Mouse (Mus musculus) T-helper 1 cell (primary cell): Measurements from ENCODE around the gene Banp.

Experiments used
- in situ Hi-C: fragments of 300-600 bp; cut with MboI, MseI; formaldehyde crosslinking; loops from one replicate; pipeline ENCODE4 v1.15.1; 2025; ENCODE audit warnings: high pct_unique_total_duplicates

Banp gene

GRCm38 (mm10) chr8:121924681-121925080 lies 24.9 kb upstream of the Banp start:
- in situ Hi-C loops, result loop anchor here (10.0 kb wide), 1 partner anchor 170 kb away; no protein-coding TSS in a partner anchor

DNA sequence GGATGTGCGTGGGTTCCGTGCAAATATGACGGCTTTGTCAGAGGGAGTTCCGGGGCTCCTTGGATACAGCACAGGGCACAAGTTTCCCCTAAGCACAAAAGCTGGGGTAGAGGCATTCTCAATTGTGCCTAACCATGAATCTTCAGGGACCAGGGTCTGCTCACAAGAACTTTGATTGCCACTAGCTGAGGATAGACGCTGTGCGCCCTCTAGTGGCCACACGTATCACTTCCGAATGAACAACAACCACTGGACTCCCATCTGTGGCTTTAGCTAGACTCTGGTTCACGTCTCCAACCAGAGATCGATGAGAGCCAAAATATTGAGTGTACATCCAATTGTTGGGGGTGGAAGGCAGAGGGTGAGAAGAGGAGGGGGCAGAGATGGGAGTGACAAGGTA lies 23.9 kb upstream of the Banp start:
- in situ Hi-C loops, result loop anchor here (10.0 kb wide), 1 partner anchor 171 kb away; no protein-coding TSS in a partner anchor

- in situ Hi-C loops, result loop anchor here (10.0 kb wide), 1 partner anchor 171 kb away; no protein-coding TSS in a partner anchor
Measured at GRCm38 (mm10) chr8:121926266-121926665, 23.3 kb upstream of the Banp start.

DNA sequence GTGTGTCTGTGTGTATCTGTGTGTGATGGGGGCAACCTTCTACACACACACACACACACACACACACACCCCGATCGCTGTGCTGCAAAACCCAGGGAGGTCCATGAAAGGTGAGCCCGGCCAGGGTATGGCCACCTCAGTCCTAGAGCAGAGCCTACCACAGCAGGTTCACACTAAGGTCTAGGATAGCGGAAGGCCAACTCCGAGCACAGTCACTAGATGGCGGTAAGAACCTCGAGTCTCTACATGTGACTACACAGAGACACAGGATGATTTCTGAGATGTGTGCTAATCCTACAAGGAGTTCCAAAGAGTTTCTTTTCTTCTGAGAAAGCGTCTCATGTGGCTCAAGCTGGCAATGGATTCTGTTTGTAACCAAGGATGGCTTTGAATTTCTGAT lies 22.2 kb upstream of the Banp start:
- in situ Hi-C loops, result loop anchor here (10.0 kb wide), 1 partner anchor 173 kb away; no protein-coding TSS in a partner anchor

DNA sequence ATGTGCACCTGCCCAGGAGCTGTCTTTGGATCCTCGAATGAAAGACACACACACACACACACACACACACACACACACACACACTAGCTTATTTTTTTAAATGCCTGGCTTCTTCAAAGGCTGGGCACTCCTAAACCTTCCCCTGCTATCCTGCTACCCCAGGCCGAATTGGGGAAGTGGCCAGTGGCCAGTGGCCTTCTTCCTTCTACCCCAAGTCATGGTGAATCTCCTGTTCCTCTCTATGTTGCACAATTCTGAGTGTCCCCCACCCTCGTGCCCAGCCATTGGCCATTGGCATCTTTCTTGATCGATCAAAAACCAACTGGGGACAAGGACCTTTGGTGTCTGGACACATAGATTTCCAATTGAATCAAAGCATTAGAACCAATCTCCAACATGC lies 19.5 kb upstream of the Banp start:
- in situ Hi-C loops, result no loop called here

DNA sequence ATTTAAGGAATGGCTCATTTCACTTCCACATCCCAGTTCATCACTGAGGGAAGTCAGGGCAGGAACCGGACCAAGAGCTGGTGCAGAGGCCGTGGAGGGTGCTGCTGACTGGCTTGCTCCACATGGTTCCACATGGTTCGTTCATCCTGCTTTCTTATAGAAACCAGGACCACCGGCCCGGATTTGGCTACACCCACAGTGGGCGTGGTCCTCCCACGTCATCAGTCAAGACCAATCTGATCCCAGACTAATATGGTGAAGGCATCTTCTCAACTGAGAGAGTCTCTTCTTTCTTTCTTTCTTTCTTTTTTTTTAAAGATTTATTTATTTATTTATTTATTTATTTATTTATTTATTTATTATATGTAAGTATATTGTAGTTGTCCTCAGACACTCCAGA lies 18.0 kb upstream of the Banp start:
- in situ Hi-C loops, result no loop called here

- in situ Hi-C loops, result no loop called here
Measured at GRCm38 (mm10) chr8:121932026-121932667, 17.4 kb upstream of the Banp start.

DNA sequence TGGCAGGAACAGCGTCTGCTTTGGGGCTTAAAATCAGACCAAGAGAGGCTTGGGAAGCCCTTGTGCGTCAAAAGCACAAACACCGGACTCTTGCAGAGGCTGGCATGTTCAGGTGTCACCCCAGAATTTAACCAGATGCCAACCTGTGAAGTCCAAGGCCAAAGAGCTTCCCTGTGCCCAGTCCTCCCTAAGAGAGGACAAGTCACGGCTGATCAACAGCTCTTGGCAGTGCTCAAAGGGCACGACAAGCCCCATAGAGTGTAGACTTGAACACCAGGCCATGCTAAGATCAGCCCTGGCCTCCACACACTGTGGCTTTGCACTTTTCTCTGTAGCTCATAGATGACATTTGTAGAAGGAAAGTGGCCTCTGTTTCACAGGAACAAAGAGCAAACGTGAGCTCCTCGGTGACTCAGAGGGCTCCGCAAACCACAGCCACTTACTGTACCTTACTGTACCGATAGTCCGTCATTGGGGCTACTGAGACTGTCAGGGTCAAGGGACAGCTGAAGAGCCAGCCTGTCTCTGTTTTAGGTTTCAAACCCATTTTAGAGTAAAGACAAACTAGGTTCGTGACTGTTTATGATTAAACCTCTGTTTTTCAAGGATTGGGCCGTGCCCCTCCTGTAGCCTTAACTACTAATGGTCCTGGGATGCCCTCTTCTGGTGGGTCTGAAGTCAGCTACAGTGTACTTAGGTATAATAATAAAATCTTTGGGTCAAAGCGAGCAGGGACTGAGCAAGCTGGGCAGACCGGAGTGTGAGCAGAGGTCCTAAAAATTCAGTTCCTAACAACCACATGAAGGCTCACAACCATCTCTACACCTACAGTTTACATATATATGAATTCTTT lies 16.7 kb upstream of the Banp start:
- in situ Hi-C loops, result no loop called here

- in situ Hi-C loops, result no loop called here
Measured at GRCm38 (mm10) chr8:121934506-121934905, 15.0 kb upstream of the Banp start.

- in situ Hi-C loops, result no loop called here
Measured at GRCm38 (mm10) chr8:121934923-121935322, 14.6 kb upstream of the Banp start.

DNA sequence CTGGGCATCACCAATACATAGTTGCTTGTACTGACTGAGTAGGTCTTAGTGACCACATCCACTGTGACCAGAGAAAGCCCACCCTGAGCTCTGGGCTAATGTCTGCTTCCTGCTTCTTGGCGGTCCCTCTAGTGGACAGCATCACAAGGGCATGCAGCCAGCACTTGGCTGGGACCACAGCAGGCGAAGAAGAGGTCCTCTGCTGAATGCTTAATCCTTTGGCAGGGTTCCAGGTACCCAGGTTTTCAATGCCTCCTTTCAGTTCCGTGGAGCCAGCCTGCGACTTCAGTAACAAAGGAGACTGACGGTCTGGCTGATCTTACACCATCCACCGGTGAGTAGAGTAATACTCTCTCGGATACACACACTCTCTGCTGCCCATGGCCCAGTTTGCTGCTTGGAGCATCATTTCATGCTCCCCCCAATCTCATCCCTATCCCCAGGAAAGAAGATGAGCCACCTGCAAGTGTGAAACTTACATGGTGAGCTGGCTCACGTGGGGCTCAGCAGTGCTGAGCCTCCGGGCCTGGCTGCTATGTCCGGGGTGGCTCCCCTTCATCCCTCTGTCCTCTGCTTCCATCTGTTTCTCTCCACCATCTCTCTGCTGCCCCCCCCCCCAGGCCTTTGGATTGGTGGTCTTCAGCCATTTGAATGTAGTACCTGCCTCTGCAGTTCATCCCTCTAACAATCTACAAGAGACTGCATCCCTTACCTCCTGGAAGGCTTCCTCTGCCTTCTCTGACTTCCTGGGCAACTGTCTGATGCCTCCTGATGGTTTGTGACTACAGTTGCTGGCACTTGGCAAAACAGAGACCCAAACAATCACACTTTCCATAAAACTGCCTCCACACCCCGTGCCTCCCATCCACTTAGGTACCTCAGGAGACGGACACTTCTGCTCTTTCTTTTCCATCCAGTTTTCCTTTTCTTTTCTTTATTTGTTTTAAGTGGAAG lies 13.9 kb upstream of the Banp start:
- in situ Hi-C loops, result no loop called here

DNA sequence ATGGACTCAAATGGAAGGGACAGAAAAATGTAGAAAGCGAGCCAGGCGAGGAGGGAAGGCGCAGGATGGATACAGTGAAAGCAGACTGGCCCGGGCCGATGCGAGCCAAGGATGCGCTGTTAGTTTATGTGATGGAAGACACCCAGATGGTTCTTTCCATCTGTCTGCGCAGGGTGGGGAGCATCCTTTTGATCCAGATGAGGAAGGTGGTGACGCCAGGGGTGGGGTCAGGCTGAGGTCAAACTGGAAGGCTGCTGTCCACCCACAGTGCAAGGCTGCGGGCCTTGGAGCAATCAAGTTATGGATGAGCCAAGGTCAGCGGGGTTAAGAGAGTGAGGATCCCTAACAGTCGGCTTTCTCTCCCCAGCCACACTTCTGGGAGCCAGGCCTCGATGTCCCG lies 13.2 kb upstream of the Banp start:
- in situ Hi-C loops, result no loop called here

- in situ Hi-C loops, result no loop called here
Measured at GRCm38 (mm10) chr8:121938732-121939131, 10.8 kb upstream of the Banp start.

DNA sequence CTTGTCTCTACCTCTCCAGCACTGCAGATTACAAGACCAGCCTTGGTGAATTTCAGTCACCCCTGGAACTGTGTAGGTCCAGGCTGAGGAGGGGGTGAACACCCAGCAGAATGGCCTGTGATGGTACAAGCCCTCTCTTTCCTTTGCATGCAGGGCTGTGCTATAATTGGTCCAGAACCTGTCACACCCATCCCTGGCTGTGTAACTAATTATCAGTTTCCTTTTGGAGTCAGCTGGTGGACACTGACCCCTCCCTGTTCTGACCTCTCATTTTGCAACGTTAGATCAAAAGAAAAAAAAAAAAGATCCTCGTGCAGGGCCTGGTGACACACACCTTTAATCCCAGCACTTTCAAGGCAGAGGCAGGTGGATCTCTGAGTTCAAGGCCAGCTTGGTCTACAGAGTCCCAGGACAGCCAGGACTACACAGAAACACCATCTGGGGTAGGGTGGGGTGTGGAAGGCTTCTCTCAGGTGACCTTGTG lies 6.5 kb upstream of the Banp start:
- in situ Hi-C loops, result no loop called here

DNA sequence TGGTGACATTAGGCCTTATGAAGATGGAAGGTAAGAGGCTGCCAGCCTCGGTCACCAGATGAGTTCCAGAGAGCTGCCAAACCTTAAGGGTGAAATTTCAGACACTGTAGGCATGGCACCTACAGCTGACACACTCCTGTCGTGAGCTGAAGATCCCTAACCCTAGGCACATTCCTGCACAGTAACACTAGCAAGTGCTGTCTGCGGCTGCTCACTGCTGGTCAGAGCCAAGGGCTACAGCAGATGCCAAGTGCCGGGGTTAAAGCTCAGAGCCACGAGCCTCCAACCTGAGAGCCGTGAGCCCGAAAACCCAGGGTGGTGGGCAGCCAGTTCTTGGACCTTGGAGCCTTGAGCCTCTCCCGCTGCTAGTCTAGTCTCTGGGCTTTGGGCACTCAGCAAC lies 5.8 kb upstream of the Banp start:
- in situ Hi-C loops, result no loop called here

DNA sequence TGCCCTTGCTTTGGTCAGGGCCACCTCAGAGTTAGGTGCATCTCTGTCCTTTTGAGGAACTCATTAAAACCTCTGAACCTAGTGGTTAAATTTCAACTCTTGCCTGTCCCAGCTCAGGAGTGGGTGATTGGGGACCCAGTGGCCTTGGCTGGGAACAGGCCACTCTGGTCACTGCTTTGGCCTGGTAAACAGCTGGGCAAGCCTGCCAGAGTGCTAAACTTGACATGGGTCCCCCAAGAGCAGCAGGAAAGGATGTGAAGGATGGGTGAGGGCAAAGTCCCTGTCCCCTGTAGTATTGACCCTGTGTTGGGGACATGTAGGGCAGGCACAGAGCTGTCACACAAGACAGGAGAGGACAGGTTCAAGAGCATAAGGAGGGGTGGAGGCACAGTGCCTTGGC lies 4.7 kb upstream of the Banp start, which contains the start of gene Car5a:
Car5a (minus strand) TSS at position 74 of the 400 bp plus-strand sequence.
- in situ Hi-C loops, result no loop called here

- in situ Hi-C loops, result no loop called here
Measured at GRCm38 (mm10) chr8:121946351-121946750, 3.2 kb upstream of the Banp start.

GRCm38 (mm10) chr8:121947047-121947752 lies 2.4 kb upstream of the Banp start:
- in situ Hi-C loops, result no loop called here

GRCm38 (mm10) chr8:121947753-121948141 lies 1.8 kb upstream of the Banp start:
- in situ Hi-C loops, result no loop called here

DNA sequence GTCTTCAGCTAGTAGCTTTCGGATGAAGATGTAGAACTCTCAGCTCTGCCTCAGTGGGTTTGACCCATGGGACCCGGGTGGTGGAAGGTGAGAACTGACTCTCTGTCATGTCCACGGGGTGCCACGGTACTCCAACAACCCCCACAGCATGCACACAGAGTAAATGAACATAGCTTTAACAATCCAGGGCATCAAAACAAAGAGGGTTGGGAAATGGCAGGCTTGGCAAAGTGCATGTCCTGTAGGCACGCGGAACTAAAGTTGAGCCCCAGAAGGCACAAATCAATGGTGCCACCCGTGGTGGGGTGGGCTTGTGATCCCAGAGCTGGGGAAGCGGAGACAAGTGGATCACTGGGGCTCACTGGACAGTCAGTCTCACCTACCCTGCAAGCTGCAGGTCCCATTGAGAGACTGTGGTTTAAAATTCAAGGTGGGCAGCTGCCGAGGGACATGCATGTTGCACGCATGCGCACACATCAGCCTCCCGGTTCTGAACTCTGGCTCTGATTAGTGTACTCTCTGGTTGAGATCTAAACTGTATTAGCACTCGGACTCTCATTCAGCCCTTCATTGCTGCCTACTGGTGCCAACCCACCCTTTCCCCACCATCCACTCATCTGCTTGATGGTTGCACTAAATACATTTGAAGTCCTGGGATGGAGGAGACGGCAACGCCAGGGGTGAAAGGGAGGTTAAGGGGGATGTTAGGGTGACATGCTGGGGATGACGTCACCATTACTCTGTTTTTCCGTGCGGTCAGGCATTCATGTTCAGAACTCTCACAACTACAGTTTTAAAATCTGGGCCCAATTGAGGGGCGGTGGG lies 1.0 kb upstream of the Banp start:
- in situ Hi-C loops, result no loop called here
